Mouse (Mus musculus): ENCODE results near the gene Clca3a2. TPM values are rescaled to one million over a fixed set of nuclear protein-coding genes. Genes with fewer than 3 reads are reported as not detected.

Gene Clca3a2
- polyA plus RNA-seq (2012; ENCODE audit: low replicate concordance): not detected in 2 replicates

GRCm38 (mm10) chr3:144819219-144819618 is at the start of gene Clca3a2:
TSS of gene Clca3a2 (minus strand) at chr3:144819494.

GRCm38 (mm10) chr3:144849014-144849556 is 29.8 kb upstream of the Clca3a2 start, which contains the start of gene Clca3b:
TSS of gene Clca3b (minus strand) at chr3:144849357.

DNA sequence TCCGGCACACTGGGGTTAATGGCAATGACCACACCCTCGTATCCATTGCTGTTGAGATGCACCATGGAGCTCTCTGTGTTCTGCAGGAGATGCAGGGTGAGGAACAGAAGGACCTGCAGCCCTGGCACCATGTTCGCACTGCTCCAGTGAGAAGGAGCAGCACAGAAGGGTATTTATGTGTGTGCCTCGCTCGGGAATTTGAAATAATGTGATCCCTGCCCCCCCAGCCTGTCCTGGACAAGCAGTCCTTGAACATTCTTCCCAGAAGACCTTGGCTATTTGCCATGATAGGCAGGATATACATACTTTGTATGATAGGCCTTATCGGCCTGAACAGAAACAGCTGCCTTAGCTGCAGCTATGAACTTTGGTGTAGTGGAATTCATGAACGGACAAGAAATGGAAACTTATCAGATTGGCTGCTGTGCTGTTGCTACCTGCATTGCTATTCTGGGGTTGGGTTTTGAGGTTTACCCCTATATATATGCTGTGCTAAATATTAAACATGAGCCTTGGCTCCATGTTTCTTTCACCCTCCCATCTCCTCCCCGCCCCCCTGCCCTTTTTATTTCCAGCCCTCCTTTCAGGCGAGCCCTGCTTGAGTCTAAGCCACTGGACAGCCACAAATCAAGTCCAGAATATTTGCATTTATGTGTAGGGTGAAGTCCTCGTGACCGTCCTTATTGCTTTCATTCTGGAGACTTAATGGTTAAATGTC is 58.5 kb downstream of the Clca3a2 start, which contains the start of gene Clca3a1:
TSS of gene Clca3a1 (minus strand) at position 386 of the 718 bp plus-strand sequence.

Other genes starting within 250 kb of the Clca3a2 start
- 2.0 and 3.0 TPM in 2 replicates for gene Hs2st1, start 249.3 kb downstream of the Clca3a2 start, polyA plus RNA-seq (2012; ENCODE audit: low replicate concordance)
- gene Selenof, start 249.2 kb downstream of the Clca3a2 start, polyA plus RNA-seq (2012; ENCODE audit: low replicate concordance): 16.4 and 25.5 TPM in 2 replicates
- 58.3 and 86.5 TPM in 2 replicates for gene Sh3glb1, start 99.2 kb downstream of the Clca3a2 start, polyA plus RNA-seq (2012; ENCODE audit: low replicate concordance)
- 0.35 TPM in 1 of 2 replicates, not detected in the other for gene Clca3a1, start 58.5 kb downstream of the Clca3a2 start, polyA plus RNA-seq (2012; ENCODE audit: low replicate concordance)
- not detected in 2 replicates for gene Clca3b, start 29.9 kb upstream of the Clca3a2 start, polyA plus RNA-seq (2012; ENCODE audit: low replicate concordance)
- gene Clca4b, start 113.0 kb upstream of the Clca3a2 start, polyA plus RNA-seq (2012; ENCODE audit: low replicate concordance): not detected in 2 replicates
- gene Clca4a, start 155.6 kb upstream of the Clca3a2 start, polyA plus RNA-seq (2012; ENCODE audit: low replicate concordance): not detected in 2 replicates
- gene Clca1, start 213.3 kb upstream of the Clca3a2 start, polyA plus RNA-seq (2012; ENCODE audit: low replicate concordance): not detected in 2 replicates

Measured in hematopoietic multipotent progenitor cell, adult 10-12 weeks (in vitro differentiated cells).